Mouse (Mus musculus) embryonic facial prominence, embryonic 10.5 days (tissue): ENCODE measurements around the gene Rplp2. TPM values are rescaled to one million over a fixed set of nuclear protein-coding genes. Genes with fewer than 3 reads are reported as not detected.

Source experiments
- DNase-seq: peaks from one replicate; pipeline ENCODE4 v3.0.0-alpha.2; 2017; ENCODE audit warnings: low spot score
- H3K27ac ChIP-seq: fragments of 300-500 bp; sonication (generic); replicated peaks from 2 replicates; pipeline ENCODE4 v1.5.1; 2016; ENCODE audit warnings: mild to moderate bottlenecking
- H3K27me3 ChIP-seq: fragments of 300-500 bp; sonication (generic); replicated peaks from 2 replicates; pipeline ENCODE4 v1.6.1; 2016; ENCODE audit warnings: low read depth, mild to moderate bottlenecking; ENCODE audit not compliant: poor library complexity, severe bottlenecking
- H3K36me3 ChIP-seq: fragments of 300-500 bp; sonication (generic); replicated peaks from 2 replicates; pipeline ENCODE4 v1.6.1; 2016; ENCODE audit warnings: mild to moderate bottlenecking, moderate library complexity
- H3K4me1 ChIP-seq: fragments of 300-500 bp; sonication (generic); 2 replicates; pipeline ENCODE4 v1.6.1; 2016
- H3K4me3 ChIP-seq: fragments of 300-500 bp; sonication (generic); 2 replicates; pipeline ENCODE4 v1.5.1; 2016; ENCODE audit warnings: mild to moderate bottlenecking, moderate library complexity
- H3K9me3 ChIP-seq: fragments of 300-500 bp; sonication (generic); 2 replicates; pipeline ENCODE4 v1.6.1; 2016; ENCODE audit warnings: mild to moderate bottlenecking
- WGBS: fragments of 180-500 bp; shearing (Covaris S2); methylation state at CpG from one replicate; pipeline ENCODE4 v1.1.7; 2016; 5-methylcytosine and 5-hydroxymethylcytosine counted together
- polyA plus RNA-seq: library from polyadenylated mRNA; unstranded; fragments of >200 nt; fragmentation: Nextera tagmentation; extraction: Ambion mirVana; gene quantifications from 2 replicates; pipeline ENCODE4 v1.2.1, GENCODE M21; 2016

The Rplp2 gene
- polyA plus RNA-seq, 1 experiment from 2014 or later = 1,198 TPM

DNA sequence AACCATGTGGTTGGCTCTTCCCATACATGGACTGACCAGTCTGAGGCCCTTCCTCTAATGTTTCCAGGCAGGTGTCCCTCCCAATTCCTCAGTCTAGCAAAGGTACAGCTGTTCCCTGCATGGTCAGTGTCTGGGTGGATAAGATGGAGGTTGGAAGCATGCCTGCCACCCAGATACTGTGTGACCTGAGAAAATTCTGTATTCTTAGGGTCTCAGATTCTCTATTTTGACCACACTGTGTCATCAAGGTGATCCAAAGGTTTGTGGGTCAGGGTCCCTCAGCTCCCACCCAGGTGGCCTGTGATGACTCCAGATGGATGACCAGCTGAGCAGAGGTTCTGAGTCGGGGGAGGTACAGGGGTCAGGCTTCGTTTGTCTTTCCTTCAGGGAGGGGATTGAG, 38.0 kb downstream of the Rplp2 start:
- Histone ChIP-seq H3K4me1 (peaks cover 31% of the 10 kb centered on the region), H3K4me3 (no peak overlapping the region), H3K9me3 (no peaks in the 10 kb centered on the region), H3K36me3 (0 out of 2 replicates have a peak, but pooled peaks cover 3% of the 10 kb centered on the region), H3K27me3 (peaks cover 31% of the 10 kb centered on the region), H3K27ac (no peak overlapping the region)
- DNase-seq = no peak
- 61% methylated on average over 2 of the region's 2 CpGs for WGBS

DNA sequence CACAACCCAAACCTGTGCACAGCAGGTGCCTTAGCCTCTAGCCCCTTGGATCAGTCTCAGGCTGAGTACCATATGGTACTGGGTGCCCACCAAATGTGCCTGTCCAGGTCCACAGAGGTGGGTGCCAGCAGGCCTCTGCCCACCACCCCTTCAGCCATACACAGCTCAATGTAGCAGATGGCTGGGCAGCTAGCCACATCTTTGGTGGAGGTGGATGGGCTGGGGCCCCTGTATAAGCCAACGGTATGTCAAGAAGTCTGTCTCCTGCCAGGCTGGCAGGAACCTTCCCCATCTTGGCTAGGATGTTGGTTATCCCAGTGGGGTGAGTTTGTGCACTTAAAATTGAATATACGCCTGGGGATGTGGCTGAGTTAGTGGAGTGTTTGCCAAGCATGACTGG, 38.4 kb downstream of the Rplp2 start:
- no peak overlapping the region for H3K4me3 ChIP-seq
- H3K4me1 ChIP-seq = peaks cover 31% of the 10 kb centered on the region
- no peak for DNase-seq
- H3K27me3 ChIP-seq = peaks cover 31% of the 10 kb centered on the region
- H3K36me3 ChIP-seq = peaks cover 5% of the 10 kb centered on the region; the same call in 1 of the 2 replicates
- H3K27ac ChIP-seq = no peak overlapping the region
- no peaks in the 10 kb centered on the region for H3K9me3 ChIP-seq
- WGBS = 90% methylated on average over 2 of the region's 2 CpGs

DNA sequence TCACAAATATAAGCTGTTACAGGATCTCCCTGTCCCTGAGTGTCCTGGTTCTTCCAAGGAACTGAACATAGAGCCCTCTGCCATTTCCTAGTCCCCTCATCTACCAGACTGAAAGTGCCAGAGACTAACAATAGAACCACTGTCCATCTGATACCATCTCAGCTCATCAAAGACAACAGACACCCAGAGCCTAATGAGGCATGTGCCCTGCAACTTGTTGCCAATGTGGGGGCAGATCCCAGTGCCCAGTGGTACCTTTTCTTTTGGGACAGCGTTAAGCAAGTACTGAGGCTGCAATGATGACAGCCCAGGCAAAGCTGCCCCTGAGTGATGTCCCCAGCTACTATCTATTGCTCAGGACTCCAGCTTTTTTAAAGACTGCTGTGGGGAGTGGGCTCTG, 39.1 kb downstream of the Rplp2 start:
- Histone ChIP-seq H3K4me3 (no peak overlapping the region), H3K4me1 (peaks cover 26% of the 10 kb centered on the region), H3K9me3 (no peaks in the 10 kb centered on the region), H3K27me3 (peaks cover 31% of the 10 kb centered on the region), H3K27ac (no peak overlapping the region), H3K36me3 (peaks cover 11% of the 10 kb centered on the region)
- WGBS = 86% methylated on average over 1 of the region's 1 CpGs
- no peak for DNase-seq

DNA sequence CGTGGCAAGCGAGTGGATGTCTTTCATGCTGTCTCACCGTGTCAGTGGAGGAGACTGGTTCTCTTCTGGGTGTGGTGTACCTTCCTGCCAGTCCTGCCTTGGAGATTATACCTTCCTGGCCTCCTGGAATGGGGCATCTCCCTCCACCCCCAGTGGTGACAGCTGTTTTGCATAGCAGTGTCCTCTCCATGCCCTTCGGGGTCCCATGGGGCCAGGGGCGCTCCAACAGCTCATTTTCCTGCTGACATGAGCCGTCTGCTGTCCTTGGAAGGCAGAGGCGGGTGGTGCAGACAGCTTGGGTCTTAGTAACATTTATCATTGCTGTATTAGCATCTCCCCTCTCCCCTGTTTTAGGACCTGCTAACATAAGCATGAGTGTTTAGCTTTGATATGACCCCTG, 40.0 kb downstream of the Rplp2 start:
- H3K4me3 ChIP-seq = no peak overlapping the region
- H3K27me3 ChIP-seq = peaks cover 24% of the 10 kb centered on the region
- H3K36me3 ChIP-seq = peaks cover 20% of the 10 kb centered on the region
- no peak overlapping the region for H3K27ac ChIP-seq
- H3K9me3 ChIP-seq = no peaks in the 10 kb centered on the region
- 83% methylated on average over 7 of the region's 7 CpGs for WGBS
- peaks cover 17% of the 10 kb centered on the region for H3K4me1 ChIP-seq
- DNase-seq = no peak

DNA sequence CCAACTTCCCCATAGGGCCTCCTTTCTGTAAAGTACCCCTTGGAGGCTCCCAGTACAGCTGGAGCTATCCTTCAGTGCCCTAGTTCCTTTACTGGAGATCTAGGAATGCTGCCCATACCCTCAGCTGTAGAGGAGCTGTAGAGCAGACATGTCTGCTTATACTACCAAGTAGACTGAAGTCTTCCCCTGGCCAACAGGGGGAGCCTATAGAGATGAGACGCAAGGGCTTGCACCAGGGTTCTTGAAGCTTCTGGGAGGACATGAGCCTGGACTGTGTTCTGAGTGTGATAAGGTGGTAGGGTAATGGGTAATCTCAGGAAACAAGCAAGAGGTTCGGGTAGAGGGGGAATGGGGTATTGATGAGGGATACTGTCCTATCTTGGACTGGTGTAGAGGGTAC, 44.0 kb downstream of the Rplp2 start:
- no peak for DNase-seq
- Histone ChIP-seq H3K4me3 (no peak overlapping the region), H3K9me3 (no peaks in the 10 kb centered on the region)

DNA sequence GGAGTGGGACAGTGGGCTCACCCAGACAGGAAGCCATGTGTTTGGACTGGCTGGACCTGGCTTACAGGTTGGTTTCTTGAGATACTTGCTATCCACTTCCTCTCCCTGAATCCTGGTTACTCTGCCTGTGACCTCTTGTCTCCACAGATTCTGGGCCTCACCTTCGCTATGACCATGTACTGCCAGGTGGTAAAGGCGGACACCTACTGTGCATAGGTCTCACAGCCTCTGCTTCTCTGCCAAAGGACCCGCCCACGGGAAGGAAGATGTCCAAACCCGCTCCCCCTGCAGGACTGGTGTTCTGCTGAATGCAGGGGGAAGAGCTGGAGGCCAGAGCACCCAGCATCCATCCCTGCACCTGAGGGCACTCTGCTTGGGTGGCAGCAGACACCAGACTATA, 45.6 kb downstream of the Rplp2 start:
- H3K36me3 ChIP-seq = peaks cover 55% of the 10 kb centered on the region
- DNase-seq = no peak
- 91% methylated on average over 5 of the region's 5 CpGs for WGBS
- H3K4me1 ChIP-seq = no peaks in the 10 kb centered on the region
- no peaks in the 10 kb centered on the region for H3K27me3 ChIP-seq
- no peak overlapping the region for H3K27ac ChIP-seq
- no peak overlapping the region for H3K4me3 ChIP-seq
- no peaks in the 10 kb centered on the region for H3K9me3 ChIP-seq

More for the DNA sequence above, 44.0 kb downstream of the Rplp2 start:
- no peaks in the 10 kb centered on the region for H3K27me3 ChIP-seq
- H3K36me3 ChIP-seq = peaks cover 56% of the 10 kb centered on the region
- H3K4me1 ChIP-seq = no peaks in the 10 kb centered on the region
- 82% methylated on average over 2 of the region's 2 CpGs for WGBS
- no peak overlapping the region for H3K27ac ChIP-seq

DNA sequence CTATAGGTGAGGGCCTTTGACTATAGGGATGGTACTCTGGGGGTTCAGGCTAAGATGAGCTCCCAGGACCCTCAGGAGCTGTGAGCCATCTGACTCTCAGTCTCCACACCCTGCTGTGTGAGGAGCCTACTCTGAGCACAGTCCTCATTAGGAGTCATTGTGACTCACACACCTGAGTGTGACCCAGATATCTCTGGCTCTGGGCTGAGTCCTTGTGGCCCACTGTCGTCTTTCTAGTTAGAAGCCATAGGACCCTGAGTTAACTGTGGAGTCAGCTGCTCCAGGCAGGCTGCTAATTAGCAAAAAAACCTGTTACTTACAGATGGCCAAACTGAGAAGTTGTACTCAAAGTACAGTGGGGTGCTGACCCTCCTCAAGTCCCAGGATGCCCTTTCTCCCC, 46.6 kb downstream of the Rplp2 start:
- Histone ChIP-seq H3K4me1 (no peaks in the 10 kb centered on the region), H3K36me3 (peaks cover 58% of the 10 kb centered on the region), H3K27ac (no peak overlapping the region), H3K27me3 (no peaks in the 10 kb centered on the region), H3K9me3 (no peaks in the 10 kb centered on the region), H3K4me3 (no peak overlapping the region)
- 82% methylated on average over 1 of the region's 1 CpGs for WGBS
- DNase-seq = no peak

DNA sequence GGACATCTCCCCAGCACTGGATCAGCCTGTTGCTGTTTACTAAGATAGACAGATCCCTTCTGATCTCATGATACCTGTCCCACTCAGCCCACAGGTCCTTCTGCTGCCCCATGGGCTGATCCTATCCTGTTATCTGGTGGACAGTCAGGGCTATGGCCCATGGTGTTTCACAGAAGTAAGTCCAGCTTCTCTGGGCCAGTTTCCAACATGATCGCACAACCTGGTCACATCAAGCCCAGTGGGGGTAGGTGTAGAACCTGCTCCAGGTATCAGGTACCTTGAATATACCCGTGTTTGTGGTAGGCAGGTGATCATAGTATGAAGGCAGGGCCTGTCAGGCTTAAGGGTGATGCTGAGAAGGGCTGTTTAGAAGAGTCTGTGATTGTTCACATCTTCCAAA, 48.2 kb downstream of the Rplp2 start:
- Histone ChIP-seq H3K36me3 (peaks cover 73% of the 10 kb centered on the region), H3K27ac (no peak overlapping the region), H3K27me3 (no peaks in the 10 kb centered on the region), H3K4me3 (no peak overlapping the region), H3K4me1 (no peaks in the 10 kb centered on the region), H3K9me3 (no peaks in the 10 kb centered on the region)
- WGBS = 80% methylated on average over 2 of the region's 2 CpGs
- DNase-seq = no peak

DNA sequence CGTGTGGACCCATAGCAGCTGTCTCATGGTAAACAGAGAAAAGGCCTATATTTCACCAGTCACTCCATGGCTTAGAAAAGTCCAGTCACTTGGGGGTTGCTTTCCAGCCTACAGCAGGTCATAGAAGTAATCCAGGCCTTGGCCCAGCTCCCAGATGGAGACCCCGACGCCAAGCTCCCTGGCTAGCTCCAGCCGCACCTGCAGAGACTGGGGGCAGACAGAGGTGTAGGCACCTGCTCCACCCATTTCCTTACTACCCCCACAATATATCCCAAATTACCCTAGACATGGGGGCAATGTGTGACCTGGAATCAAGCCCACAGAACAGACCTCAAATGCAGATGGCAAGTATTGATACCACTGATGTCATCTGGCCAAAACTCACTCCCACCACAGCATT, 48.8 kb downstream of the Rplp2 start:
- Histone ChIP-seq H3K36me3 (peaks cover 70% of the 10 kb centered on the region), H3K4me3 (no peak overlapping the region), H3K4me1 (no peaks in the 10 kb centered on the region), H3K9me3 (no peaks in the 10 kb centered on the region), H3K27ac (no peak overlapping the region), H3K27me3 (no peaks in the 10 kb centered on the region)
- DNase-seq = no peak
- 89% methylated on average over 4 of the region's 4 CpGs for WGBS

DNA sequence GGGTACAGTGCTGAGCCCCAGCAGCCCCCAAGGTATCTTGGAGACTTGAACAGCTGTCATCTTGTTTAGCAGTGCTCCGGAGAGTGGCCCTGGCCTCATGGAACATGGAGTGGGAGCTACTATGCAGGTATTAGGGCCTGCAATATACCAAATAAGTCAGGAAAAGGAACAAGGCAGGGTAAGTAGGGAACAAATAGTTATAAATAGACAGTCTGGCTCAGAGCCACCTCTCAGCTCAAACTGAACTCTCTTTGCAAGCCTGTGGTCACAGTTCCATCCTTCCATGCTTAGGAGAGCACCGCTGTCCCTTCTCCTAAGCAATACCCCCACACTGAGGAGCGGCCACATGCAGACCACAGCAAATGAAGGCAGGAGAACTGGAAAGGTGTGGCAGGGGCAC, 50.4 kb downstream of the Rplp2 start:
- no peak for DNase-seq
- no peak overlapping the region for H3K27ac ChIP-seq
- H3K36me3 ChIP-seq = peaks cover 56% of the 10 kb centered on the region
- no peaks in the 10 kb centered on the region for H3K27me3 ChIP-seq
- H3K9me3 ChIP-seq = no peaks in the 10 kb centered on the region
- H3K4me3 ChIP-seq = no peak overlapping the region
- H3K4me1 ChIP-seq = no peaks in the 10 kb centered on the region
- 91% methylated on average over 3 of the region's 3 CpGs for WGBS

Other genes starting within 250 kb of the Rplp2 start
- gene Lmntd2, start 233.3 kb upstream of the Rplp2 start, polyA plus RNA-seq = 4.9 and 5.3 TPM in 2 replicates
- gene Rassf7, start 231.5 kb upstream of the Rplp2 start, polyA plus RNA-seq = 54.5 and 56.0 TPM in 2 replicates
- 114 and 124 TPM in 2 replicates for gene Phrf1, start 218.6 kb upstream of the Rplp2 start, polyA plus RNA-seq
- gene Irf7, start 180.9 kb upstream of the Rplp2 start, polyA plus RNA-seq = 0.34 TPM in 2 replicates
- 0.10 and 0.17 TPM in 2 replicates for gene Cdhr5, start 170.6 kb upstream of the Rplp2 start, polyA plus RNA-seq
- 8.8 and 9.6 TPM in 2 replicates for gene Sct, start 168.2 kb upstream of the Rplp2 start, polyA plus RNA-seq
- gene Drd4, start 155.4 kb upstream of the Rplp2 start, polyA plus RNA-seq = 0.60 and 0.86 TPM in 2 replicates
- 57.9 and 65.0 TPM in 2 replicates for gene Deaf1, start 119.7 kb upstream of the Rplp2 start, polyA plus RNA-seq
- gene Tmem80, start 119.6 kb upstream of the Rplp2 start, polyA plus RNA-seq = 44.9 and 49.0 TPM in 2 replicates
- gene Eps8l2, start 108.5 kb upstream of the Rplp2 start, polyA plus RNA-seq = 12.1 and 13.0 TPM in 2 replicates
- gene Taldo1, start 55.2 kb upstream of the Rplp2 start, polyA plus RNA-seq = 297 and 299 TPM in 2 replicates
- gene Gatd1, start 33.2 kb upstream of the Rplp2 start, polyA plus RNA-seq = 48.5 and 50.8 TPM in 2 replicates
- gene Cend1, start 17.9 kb upstream of the Rplp2 start, polyA plus RNA-seq = 7.7 and 8.4 TPM in 2 replicates
- 49.3 and 52.2 TPM in 2 replicates for gene Slc25a22, start 9.5 kb upstream of the Rplp2 start, polyA plus RNA-seq
- gene Pidd1, start 3.3 kb upstream of the Rplp2 start, polyA plus RNA-seq = 24.9 and 26.0 TPM in 2 replicates
- gene Pnpla2, start 7.8 kb downstream of the Rplp2 start, polyA plus RNA-seq = 13.2 and 14.3 TPM in 2 replicates
- gene Cracr2b, start 13.7 kb downstream of the Rplp2 start, polyA plus RNA-seq = 6.6 and 8.3 TPM in 2 replicates
- gene Cd151, start 20.0 kb downstream of the Rplp2 start, polyA plus RNA-seq = 20.6 and 22.4 TPM in 2 replicates
- gene Polr2l, start 27.8 kb downstream of the Rplp2 start, polyA plus RNA-seq = 84.0 and 86.0 TPM in 2 replicates
- 32.6 and 34.2 TPM in 2 replicates for gene Tspan4, start 27.9 kb downstream of the Rplp2 start, polyA plus RNA-seq
- gene Chid1, start 92.5 kb downstream of the Rplp2 start, polyA plus RNA-seq = 23.8 and 24.3 TPM in 2 replicates
- 98.1 and 99.2 TPM in 2 replicates for gene Ap2a2, start 114.8 kb downstream of the Rplp2 start, polyA plus RNA-seq
- 0.11 and 0.14 TPM in 2 replicates for gene Muc6, start 207.9 kb downstream of the Rplp2 start, polyA plus RNA-seq
- 0.26 and 0.36 TPM in 2 replicates for gene Muc2, start 243.0 kb downstream of the Rplp2 start, polyA plus RNA-seq